Mouse (Mus musculus) olfactory bulb, adult 2 months (tissue): ENCODE results near the gene Cyp46a1. TPM values are rescaled to one million over a fixed set of nuclear protein-coding genes. Genes with fewer than 3 reads are reported as not detected.

Source experiments
- H3K27ac ChIP-seq: fragments of 200-500 bp; 2 replicates; pipeline ENCODE4 v1.5.1; 2012; ENCODE audit warnings: low read depth, low read length; ENCODE audit not compliant: insufficient read depth
- H3K4me1 ChIP-seq: fragments of 200-500 bp; 2 replicates; pipeline ENCODE4 v1.6.1; 2012; ENCODE audit warnings: low read length; ENCODE audit not compliant: control insufficient read depth, insufficient read depth
- H3K4me3 ChIP-seq: fragments of 200-500 bp; 2 replicates; pipeline ENCODE4 v1.5.1; 2012; ENCODE audit warnings: mild to moderate bottlenecking, low read depth, low read length, moderate library complexity; ENCODE audit not compliant: insufficient read depth
- CTCF ChIP-seq: fragments of 200-500 bp; IDR thresholded peaks from 2 replicates; pipeline ENCODE4 v1.5.1; 2012; ENCODE audit warnings: low read depth, mild to moderate bottlenecking, low read length, moderate library complexity; ENCODE audit not compliant: insufficient read depth
- POLR2A ChIP-seq: fragments of 200-500 bp; IDR thresholded peaks from 2 replicates; pipeline ENCODE4 v1.6.1; 2012; ENCODE audit warnings: mild to moderate bottlenecking, low read depth, low read length, moderate library complexity; ENCODE audit not compliant: insufficient read depth
- WGBS: fragments of 180-500 bp; shearing (Covaris S2); methylation state at CpG from one replicate; pipeline ENCODE4 v1.1.7; 2018; 5-methylcytosine and 5-hydroxymethylcytosine counted together
- polyA plus RNA-seq: library from polyadenylated mRNA; stranded (reverse); fragments of >200 nt; gene quantifications from 2 replicates; pipeline ENCODE4 v1.2.4, GENCODE M21; 2012; ENCODE audit warnings: low replicate concordance; ENCODE audit not compliant: missing spikeins, insufficient read depth, insufficient read length

The Cyp46a1 gene
- polyA plus RNA-seq, 1 experiment: not detected

GRCm38 (mm10) chr12:108367909-108368308 is 33.7 kb downstream of the Cyp46a1 start:
- peaks cover 3% of the 10 kb centered on the region for H3K4me1 ChIP-seq
- no peak overlapping the region for H3K27ac ChIP-seq
- H3K4me3 ChIP-seq: no peak overlapping the region
- TF ChIP-seq CTCF (no peak), POLR2A (no peak)
- WGBS: 92% methylated on average over 2 of the region's 2 CpGs

GRCm38 (mm10) chr12:108368921-108369320 is 34.7 kb downstream of the Cyp46a1 start:
- WGBS: 60% methylated on average over 5 of the region's 5 CpGs
- Histone ChIP-seq H3K4me3 (no peak overlapping the region), H3K27ac (no peak overlapping the region), H3K4me1 (peaks cover 3% of the 10 kb centered on the region)
- TF ChIP-seq CTCF (no peak), POLR2A (no peak)

- 80% methylated on average over 19 of the region's 19 CpGs for WGBS
- H3K4me3 ChIP-seq: peak within 1 kb of the TSS; percentile 3; the same call in 1 of the 2 replicates
- no peak within 1 kb of the TSS for H3K27ac ChIP-seq
These were observed 36.6 kb downstream of the Cyp46a1 start, which contains the start of gene Eml1 for GRCm38 (mm10) chr12:108370596-108371428. Gene Eml1, plus strand, starts transcription at chr12:108370957.

GRCm38 (mm10) chr12:108371429-108371765 is 37.2 kb downstream of the Cyp46a1 start:
- 86% methylated on average over 6 of the region's 6 CpGs for WGBS
- TF ChIP-seq CTCF: no peak
- TF ChIP-seq POLR2A: no peak
- H3K27ac ChIP-seq: no peak overlapping the region
- H3K4me1 ChIP-seq: no peaks in the 10 kb centered on the region
- H3K4me3 ChIP-seq: peak overlapping the region; percentile 3; the same call in 1 of the 2 replicates

More at GRCm38 (mm10) chr12:108370596-108371428, 36.6 kb downstream of the Cyp46a1 start, which contains the start of gene Eml1:
- TF ChIP-seq CTCF (no peak), POLR2A (no peak)
- peaks cover 2% of the 10 kb centered on the region for H3K4me1 ChIP-seq

GRCm38 (mm10) chr12:108372241-108372640 is 38.1 kb downstream of the Cyp46a1 start:
- WGBS: 73% methylated on average over 17 of the region's 17 CpGs
- Histone ChIP-seq H3K4me3 (no peak overlapping the region), H3K4me1 (no peaks in the 10 kb centered on the region), H3K27ac (no peak overlapping the region)
- no peak for TF ChIP-seq CTCF
- TF ChIP-seq POLR2A: no peak

- Histone ChIP-seq H3K4me1 (no peaks in the 10 kb centered on the region), H3K27ac (no peak overlapping the region), H3K4me3 (no peak overlapping the region)
- 91% methylated on average over 9 of the region's 9 CpGs for WGBS
- TF ChIP-seq POLR2A (no peak), CTCF (no peak)
These were observed 39.4 kb downstream of the Cyp46a1 start for GRCm38 (mm10) chr12:108373611-108374010.

GRCm38 (mm10) chr12:108374689-108375088 is 40.5 kb downstream of the Cyp46a1 start:
- Histone ChIP-seq H3K27ac (no peak overlapping the region), H3K4me1 (no peaks in the 10 kb centered on the region), H3K4me3 (no peak overlapping the region)
- WGBS: 93% methylated on average over 8 of the region's 8 CpGs
- no peak for TF ChIP-seq POLR2A
- no peak for TF ChIP-seq CTCF

- Histone ChIP-seq H3K27ac (no peak overlapping the region), H3K4me3 (no peak overlapping the region), H3K4me1 (no peaks in the 10 kb centered on the region)
- 89% methylated on average over 13 of the region's 13 CpGs for WGBS
- TF ChIP-seq CTCF (no peak), POLR2A (no peak)
These were observed 44.4 kb downstream of the Cyp46a1 start for GRCm38 (mm10) chr12:108378379-108379133.

- Histone ChIP-seq H3K27ac (no peak overlapping the region), H3K4me1 (peaks cover 11% of the 10 kb centered on the region; the same call in 1 of the 2 replicates), H3K4me3 (no peak overlapping the region)
- TF ChIP-seq CTCF: no peak
- no peak for TF ChIP-seq POLR2A
- WGBS: 34% methylated on average over 13 of the region's 13 CpGs
These were observed 52.5 kb downstream of the Cyp46a1 start for GRCm38 (mm10) chr12:108386476-108387232.
